9 mouse cellular contexts compared by ENCODE assay signal in genomic region chr2:60905283-60905682, GRCm38 (mm10). TPM values are rescaled to one million over a fixed set of nuclear protein-coding genes. Genes with fewer than 3 reads are reported as not detected.
DNase-seq lines count a peak whose midpoint lies in the region; ATAC-seq and TF ChIP-seq lines count a peak whose summit lies in the region.
"Had no signal": no experiment of that assay in that cellular context is flagged by ENCODE, and none has a peak within 500 bp of the region (broad histone marks: within the 10 kb centered on the region; RNA-seq: fewer than 3 reads in every experiment).

No protein-coding gene starts in this region.

- no peaks in the 10 kb centered on the region for H3K9me3 ChIP-seq in heart, embryonic 10.5 days
- H3K9me3 ChIP-seq in lung, embryonic 15.5 days = no peaks in the 10 kb centered on the region
- H3K9me3 ChIP-seq: neural tube, embryonic 13.5 days had no signal

- ATAC-seq in lung, embryonic 15.5 days (ENCODE audit: borderline replicate concordance, extremely low read depth, low FRiP score, low TSS enrichment) = no peak
- no peak for ATAC-seq in megakaryocyte-erythroid progenitor cell, adult 5-6 weeks (replicated peaks; ENCODE audit: low FRiP score, low TSS enrichment, poor library complexity, severe bottlenecking)

- TF ChIP-seq POLR2A in myocyte (IDR thresholded peaks at IDR 0.05; ENCODE audit: insufficient read length, low read depth) = no peak

- no peak overlapping the region for H3K9ac ChIP-seq in lung, embryonic 15.5 days
- H3K9ac ChIP-seq: neural tube, embryonic 13.5 days had no signal

- intact Hi-C loops in left cerebral cortex, postnatal 36 days (cut with DNase I) = loop anchor here (10.0 kb wide), 1 partner anchor 550 kb away; no protein-coding TSS in a partner anchor

- no peaks in the 10 kb centered on the region for H3K36me3 ChIP-seq in heart, embryonic 10.5 days
- H3K36me3 ChIP-seq in lung, embryonic 15.5 days = no peaks in the 10 kb centered on the region
- no peaks in the 10 kb centered on the region for H3K36me3 ChIP-seq in myocyte (ENCODE audit: control insufficient read depth, insufficient read depth)
- H3K36me3 ChIP-seq: neural tube, embryonic 13.5 days had no signal

- 15% methylated on average over 3 of the region's 3 CpGs for WGBS in heart, embryonic 10.5 days
- 3% methylated on average over 3 of the region's 3 CpGs for WGBS in lung, embryonic 15.5 days

- H3K79me2 ChIP-seq in myocyte (ENCODE audit: control insufficient read depth, insufficient read depth) = peaks cover 60% of the 10 kb centered on the region

- no peak overlapping the region for H3K4me2 ChIP-seq in lung, embryonic 15.5 days
- H3K4me2 ChIP-seq in myocyte (ENCODE audit: low read depth) = peak overlapping the region; percentile 31
- H3K4me2 ChIP-seq: neural tube, embryonic 13.5 days had no signal

- H3ac ChIP-seq in myocyte (ENCODE audit: control insufficient read depth, insufficient read length) = no peak overlapping the region

- H3K4me3 ChIP-seq in heart, embryonic 10.5 days = no peak overlapping the region
- H3K4me3 ChIP-seq in lung, embryonic 15.5 days = no peak overlapping the region
- H3K4me3 ChIP-seq in myocyte = no peak overlapping the region
- H3K4me3 ChIP-seq: neural tube, embryonic 13.5 days had no signal

- no peaks in the 10 kb centered on the region for H3K27me3 ChIP-seq in heart, embryonic 10.5 days (ENCODE audit: insufficient read depth, poor library complexity, severe bottlenecking)
- H3K27me3 ChIP-seq in lung, embryonic 15.5 days = no peaks in the 10 kb centered on the region
- no peaks in the 10 kb centered on the region for H3K27me3 ChIP-seq in myocyte (ENCODE audit: control insufficient read depth, insufficient read depth, insufficient read length)
- H3K27me3 ChIP-seq: neural tube, embryonic 13.5 days had no signal

- DNase-seq in heart, embryonic 10.5 days (ENCODE audit: low spot score) = no peak
- DNase-seq in heart, adult 9 months (ENCODE audit: low spot score in 2 of 2) = no peak
- no peak for DNase-seq in lung, adult 18-20 months
- peak; percentile 70 for DNase-seq in embryo, embryonic 10.5 days (ENCODE audit: low spot score)
- DNase-seq in left cerebral cortex, postnatal 36 days (ENCODE audit: low spot score in 2 of 2) = no peak

- H3K4me1 ChIP-seq in heart, embryonic 10.5 days = peaks cover 42% of the 10 kb centered on the region
- H3K4me1 ChIP-seq in lung, embryonic 15.5 days = peaks cover 63% of the 10 kb centered on the region

- H3K27ac ChIP-seq in heart, embryonic 10.5 days = peak overlapping the region; percentile 31; the same call in 1 of the 2 replicates
- peak overlapping the region; percentile 61 for H3K27ac ChIP-seq in lung, embryonic 15.5 days
- H3K27ac ChIP-seq: neural tube, embryonic 13.5 days had no signal

TF ChIP-seq in myocyte, 11 proteins besides CTCF, POLR2A, EP300 and RAD21:
- TF ChIP-seq MYOG (IDR thresholded peaks at IDR 0.05; ENCODE audit: control insufficient read depth in 1 of 3, insufficient read depth in 1 of 3, insufficient read length in 2 of 3, low read depth in 2 of 3) (no peak), MYOD1 (IDR thresholded peaks at IDR 0.05; ENCODE audit: control insufficient read depth in 1 of 3, insufficient read length in 2 of 3, low read depth in 2 of 3) (no peak)
TF ChIP-seq in myocyte: peak in this region for 0.

RNA-seq across cellular contexts. Expression of gene Rbms1, which starts 57.7 kb away (rescaled TPM):
- 124 and 146 TPM in 2 replicates for polyA plus RNA-seq in heart, embryonic 10.5 days (2016; fragmentation: Nextera tagmentation; extraction: Ambion mirVana)
- 136 and 139 TPM in 2 replicates for polyA plus RNA-seq in lung, embryonic 15.5 days (2015; fragmentation: Nextera tagmentation; extraction: Ambion mirVana)
- polyA plus RNA-seq in myocyte (2012; fragmentation: generic; extraction: Trizol) = 34.8 TPM
- 8.9 and 15.6 TPM in 2 replicates for total RNA-seq in megakaryocyte-erythroid progenitor cell, adult 5-6 weeks (2014; fragmentation: Nextera tagmentation)
- 13.1 and 16.4 TPM in 2 replicates for total RNA-seq in megakaryocyte-erythroid progenitor cell, adult 5-6 weeks (2017)
- total RNA-seq in left cerebral cortex, postnatal 36 days (2021) = 10 to 100 TPM; 22.9 to 23.4 TPM
